Mouse (Mus musculus): ENCODE data around the gene Rap1gap2. TPM values are rescaled to one million over a fixed set of nuclear protein-coding genes. Genes with fewer than 3 reads are reported as not detected.
A peak's percentile ranks its signal among the peaks of the same experiment; 100 is the strongest.

Gene Rap1gap2
- polyA plus RNA-seq, 1 experiment from 2014 or later, result 4.3 TPM

GRCm38 (mm10) chr11:74391899-74392298, 218.8 kb downstream of the Rap1gap2 start:
- Histone ChIP-seq H3K4me3 (ENCODE audit: control insufficient read depth in 1 of 2, insufficient read depth in 1 of 2, low read depth in 1 of 2, low read length in 2 of 2) (no peak overlapping the region), H3K27me3 (ENCODE audit: control insufficient read depth, insufficient read depth, low read length) (no peaks in the 10 kb centered on the region), H3K27ac (replicated peaks in 1 of 2; ENCODE audit: control insufficient read depth in 1 of 2, insufficient read depth in 1 of 2, low read depth in 2 of 2, low read length in 2 of 2) (no peak overlapping the region), H3K9ac (ENCODE audit: low read length) (no peak overlapping the region), H3K36me3 (ENCODE audit: control insufficient read depth, insufficient read depth, low read length) (peaks cover 16% of the 10 kb centered on the region; the same call in 1 of the 2 replicates), H3K4me1 (ENCODE audit: control insufficient read depth in 2 of 2, insufficient read depth in 2 of 2, low read length in 2 of 2) (peaks cover 11 to 23% of the 10 kb centered on the region in 2 experiments), H3K9me3 (ENCODE audit: control insufficient read depth, low read length) (no peaks in the 10 kb centered on the region), H3K4me2 (ENCODE audit: low read length) (no peak overlapping the region)
- no peak for ATAC-seq (ENCODE audit: insufficient number of reproducible peaks, insufficient read depth, low FRiP score, low read depth)
- 83% methylated on average over 11 of the region's 11 CpGs for WGBS

- no peaks in the 10 kb centered on the region for H3K27me3 ChIP-seq (ENCODE audit: control insufficient read depth, insufficient read depth, low read length)
- no peak overlapping the region for H3K27ac ChIP-seq (replicated peaks in 1 of 2; ENCODE audit: control insufficient read depth in 1 of 2, insufficient read depth in 1 of 2, low read depth in 2 of 2, low read length in 2 of 2)
- no peak overlapping the region for H3K4me3 ChIP-seq (ENCODE audit: control insufficient read depth in 1 of 2, insufficient read depth in 1 of 2, low read depth in 1 of 2, low read length in 2 of 2)
- H3K4me2 ChIP-seq (ENCODE audit: low read length), result no peak overlapping the region
- peaks cover 7 to 12% of the 10 kb centered on the region in 2 experiments for H3K4me1 ChIP-seq (ENCODE audit: control insufficient read depth in 2 of 2, insufficient read depth in 2 of 2, low read length in 2 of 2)
- H3K9me3 ChIP-seq (ENCODE audit: control insufficient read depth, low read length), result no peaks in the 10 kb centered on the region
- 60% methylated on average over 5 of the region's 5 CpGs for WGBS
- H3K9ac ChIP-seq (ENCODE audit: low read length), result no peak overlapping the region
- peaks cover 13% of the 10 kb centered on the region; the same call in 1 of the 2 replicates for H3K36me3 ChIP-seq (ENCODE audit: control insufficient read depth, insufficient read depth, low read length)
- no peak for ATAC-seq (ENCODE audit: insufficient number of reproducible peaks, insufficient read depth, low FRiP score, low read depth)
Measured at GRCm38 (mm10) chr11:74387203-74387602, 223.5 kb downstream of the Rap1gap2 start.

GRCm38 (mm10) chr11:74385674-74386073, 225.0 kb downstream of the Rap1gap2 start:
- peak; percentile 18; the same call in 1 of the 2 replicates for ATAC-seq (ENCODE audit: insufficient number of reproducible peaks, insufficient read depth, low FRiP score, low read depth)
- H3K4me2 ChIP-seq (ENCODE audit: low read length), result no peak overlapping the region

GRCm38 (mm10) chr11:74379166-74379873, 231.4 kb downstream of the Rap1gap2 start:
- 69% methylated on average over 4 of the region's 4 CpGs for WGBS
- Histone ChIP-seq H3K9ac (ENCODE audit: low read length) (no peak overlapping the region), H3K9me3 (ENCODE audit: control insufficient read depth, low read length) (no peaks in the 10 kb centered on the region), H3K4me2 (ENCODE audit: low read length) (no peak overlapping the region), H3K27me3 (ENCODE audit: control insufficient read depth, insufficient read depth, low read length) (no peaks in the 10 kb centered on the region), H3K36me3 (ENCODE audit: control insufficient read depth, insufficient read depth, low read length) (no peaks in the 10 kb centered on the region), H3K27ac (replicated peaks in 1 of 2; ENCODE audit: control insufficient read depth in 1 of 2, insufficient read depth in 1 of 2, low read depth in 2 of 2, low read length in 2 of 2) (no peak overlapping the region), H3K4me1 (ENCODE audit: control insufficient read depth in 2 of 2, insufficient read depth in 2 of 2, low read length in 2 of 2) (no peaks in the 10 kb centered on the region; a peak in 1 of 4 replicates), H3K4me3 (ENCODE audit: control insufficient read depth in 1 of 2, insufficient read depth in 1 of 2, low read depth in 1 of 2, low read length in 2 of 2) (no peak overlapping the region)
- ATAC-seq (ENCODE audit: insufficient number of reproducible peaks, insufficient read depth, low FRiP score, low read depth), result no peak

More at GRCm38 (mm10) chr11:74385674-74386073, 225.0 kb downstream of the Rap1gap2 start:
- H3K27me3 ChIP-seq (ENCODE audit: control insufficient read depth, insufficient read depth, low read length), result no peaks in the 10 kb centered on the region
- H3K36me3 ChIP-seq (ENCODE audit: control insufficient read depth, insufficient read depth, low read length), result peaks cover 4% of the 10 kb centered on the region; the same call in 1 of the 2 replicates
- 54% methylated on average over 9 of the region's 9 CpGs for WGBS
- peaks cover 7 to 12% of the 10 kb centered on the region in 2 experiments for H3K4me1 ChIP-seq (ENCODE audit: control insufficient read depth in 2 of 2, insufficient read depth in 2 of 2, low read length in 2 of 2)
- no peak overlapping the region for H3K4me3 ChIP-seq (ENCODE audit: control insufficient read depth in 1 of 2, insufficient read depth in 1 of 2, low read depth in 1 of 2, low read length in 2 of 2)
- peak overlapping the region in 1 of 2 experiments; percentile 53; a peak in 2 of 4 replicates for H3K27ac ChIP-seq (replicated peaks in 1 of 2; ENCODE audit: control insufficient read depth in 1 of 2, insufficient read depth in 1 of 2, low read depth in 2 of 2, low read length in 2 of 2)
- H3K9me3 ChIP-seq (ENCODE audit: control insufficient read depth, low read length), result no peaks in the 10 kb centered on the region
- H3K9ac ChIP-seq (ENCODE audit: low read length), result no peak overlapping the region

- no peak overlapping the region for H3K4me2 ChIP-seq (ENCODE audit: low read length)
- no peak overlapping the region for H3K4me3 ChIP-seq (ENCODE audit: control insufficient read depth in 1 of 2, insufficient read depth in 1 of 2, low read depth in 1 of 2, low read length in 2 of 2)
- no peaks in the 10 kb centered on the region for H3K27me3 ChIP-seq (ENCODE audit: control insufficient read depth, insufficient read depth, low read length)
- H3K27ac ChIP-seq (replicated peaks in 1 of 2; ENCODE audit: control insufficient read depth in 1 of 2, insufficient read depth in 1 of 2, low read depth in 2 of 2, low read length in 2 of 2), result no peak overlapping the region
- H3K4me1 ChIP-seq (ENCODE audit: control insufficient read depth in 2 of 2, insufficient read depth in 2 of 2, low read length in 2 of 2), result no peaks in the 10 kb centered on the region
- ATAC-seq (ENCODE audit: insufficient number of reproducible peaks, insufficient read depth, low FRiP score, low read depth), result no peak
- H3K36me3 ChIP-seq (ENCODE audit: control insufficient read depth, insufficient read depth, low read length), result no peaks in the 10 kb centered on the region
- WGBS, result 73% methylated on average over 3 of the region's 3 CpGs
- no peak overlapping the region for H3K9ac ChIP-seq (ENCODE audit: low read length)
- no peaks in the 10 kb centered on the region for H3K9me3 ChIP-seq (ENCODE audit: control insufficient read depth, low read length)
Measured at GRCm38 (mm10) chr11:74376847-74377246, 233.9 kb downstream of the Rap1gap2 start.

- no peak for ATAC-seq (ENCODE audit: insufficient number of reproducible peaks, insufficient read depth, low FRiP score, low read depth)
- H3K4me2 ChIP-seq (ENCODE audit: low read length), result no peak overlapping the region
- no peak overlapping the region for H3K27ac ChIP-seq (replicated peaks in 1 of 2; ENCODE audit: control insufficient read depth in 1 of 2, insufficient read depth in 1 of 2, low read depth in 2 of 2, low read length in 2 of 2)
- 14% methylated on average over 22 of the region's 22 CpGs for WGBS
- H3K36me3 ChIP-seq (ENCODE audit: control insufficient read depth, insufficient read depth, low read length), result no peaks in the 10 kb centered on the region
- H3K9me3 ChIP-seq (ENCODE audit: control insufficient read depth, low read length), result no peaks in the 10 kb centered on the region
- H3K4me3 ChIP-seq (ENCODE audit: control insufficient read depth in 1 of 2, insufficient read depth in 1 of 2, low read depth in 1 of 2, low read length in 2 of 2), result no peak overlapping the region
- no peaks in the 10 kb centered on the region for H3K4me1 ChIP-seq (ENCODE audit: control insufficient read depth in 2 of 2, insufficient read depth in 2 of 2, low read length in 2 of 2)
- H3K27me3 ChIP-seq (ENCODE audit: control insufficient read depth, insufficient read depth, low read length), result peaks cover 12% of the 10 kb centered on the region; the same call in 1 of the 2 replicates
- no peak overlapping the region for H3K9ac ChIP-seq (ENCODE audit: low read length)
Measured at GRCm38 (mm10) chr11:74371393-74372100, 239.2 kb downstream of the Rap1gap2 start.

- no peak within 1 kb of the TSS for H3K4me2 ChIP-seq (ENCODE audit: low read length)
- H3K4me3 ChIP-seq (ENCODE audit: control insufficient read depth in 1 of 2, insufficient read depth in 1 of 2, low read depth in 1 of 2, low read length in 2 of 2), result no peak within 1 kb of the TSS
- H3K4me1 ChIP-seq (ENCODE audit: control insufficient read depth in 2 of 2, insufficient read depth in 2 of 2, low read length in 2 of 2), result no peaks in the 10 kb centered on the region
- H3K9me3 ChIP-seq (ENCODE audit: control insufficient read depth, low read length), result peaks cover 3% of the 10 kb centered on the region; the same call in 1 of the 2 replicates
- no peak for ATAC-seq (ENCODE audit: insufficient number of reproducible peaks, insufficient read depth, low FRiP score, low read depth)
- no peaks in the 10 kb centered on the region for H3K36me3 ChIP-seq (ENCODE audit: control insufficient read depth, insufficient read depth, low read length)
- 61% methylated on average over 1 of the region's 1 CpGs for WGBS
- H3K9ac ChIP-seq (ENCODE audit: low read length), result no peak within 1 kb of the TSS
- no peaks in the 10 kb centered on the region for H3K27me3 ChIP-seq (ENCODE audit: control insufficient read depth, insufficient read depth, low read length)
- H3K27ac ChIP-seq (replicated peaks in 1 of 2; ENCODE audit: control insufficient read depth in 1 of 2, insufficient read depth in 1 of 2, low read depth in 2 of 2, low read length in 2 of 2), result no peak within 1 kb of the TSS
Measured at GRCm38 (mm10) chr11:74361769-74362168, 248.9 kb downstream of the Rap1gap2 start, which contains the start of gene Olfr412. Olfr412 (plus strand) TSS chr11:74362069.

Data from heart, embryonic 14.5 days (tissue).